Mouse (Mus musculus) thymus, postnatal 14 days (tissue): ENCODE data around the gene Mrpl55.
"Not testable (repeated sequence)": the region's sequence is repeated elsewhere in the genome, so short reads cannot be mapped to it uniquely, and the experiment has no call there.

ENCODE experiments used
- DNase-seq: peaks from one replicate; pipeline ENCODE4 v3.0.0; 2021

The Mrpl55 gene

GRCm38 (mm10) chr11:59192059-59192386, 10.3 kb upstream of the Mrpl55 start, which contains the start of gene Guk1:
Guk1 (minus strand) TSS chr11:59192212.
- DNase-seq: no peak

GRCm38 (mm10) chr11:59196230-59196629, 6.1 kb upstream of the Mrpl55 start:
- no peak for DNase-seq

- no peak for DNase-seq
These were observed 877 bp upstream of the Mrpl55 start for GRCm38 (mm10) chr11:59201216-59202002.

DNA sequence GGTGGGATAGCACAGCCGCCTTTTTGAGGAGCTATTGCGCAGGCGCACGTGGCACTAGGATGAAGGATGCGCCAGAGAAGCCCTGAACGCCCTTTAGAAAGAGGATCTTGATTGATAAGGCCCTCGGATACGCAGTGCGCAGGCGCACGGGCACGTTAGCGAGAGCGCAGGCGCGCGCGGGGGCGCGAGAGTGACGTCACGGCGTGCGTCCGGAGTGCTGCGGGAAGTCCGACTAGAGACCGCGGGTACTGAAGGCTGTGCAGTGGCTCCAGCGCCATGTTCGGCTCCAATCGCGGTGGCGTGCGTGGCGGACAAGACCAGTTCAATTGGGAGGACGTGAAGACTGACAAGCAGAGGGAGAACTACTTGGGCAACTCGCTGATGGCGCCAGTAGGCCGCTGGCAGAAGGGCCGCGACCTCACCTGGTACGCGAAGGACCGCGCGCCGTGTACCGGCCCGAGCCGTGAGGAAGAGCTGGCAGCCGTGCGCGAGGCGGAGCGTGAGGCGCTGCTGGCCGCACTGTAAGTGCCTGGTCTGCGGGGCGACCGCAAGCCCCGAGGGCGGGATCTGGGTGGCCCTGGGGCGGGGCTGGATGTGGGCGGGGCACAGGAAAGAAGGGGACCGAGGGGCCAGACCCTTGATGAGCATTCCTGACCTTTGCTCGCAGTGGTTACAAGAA, 6.0 kb downstream of the Mrpl55 start, which contains the start of gene 2310033P09Rik:
TSS of gene 2310033P09Rik (plus strand) at position 169 of the 679 bp plus-strand sequence.
- peak; percentile 92 for DNase-seq

- DNase-seq: peak; percentile 58
These were observed 6.7 kb downstream of the Mrpl55 start for GRCm38 (mm10) chr11:59209003-59209441.

GRCm38 (mm10) chr11:59209580-59209979, 7.3 kb downstream of the Mrpl55 start:
- DNase-seq: no peak

- DNase-seq: no peak
These were observed 7.7 kb downstream of the Mrpl55 start for GRCm38 (mm10) chr11:59210020-59210419.

GRCm38 (mm10) chr11:59211561-59211960, 9.3 kb downstream of the Mrpl55 start:
- not testable (repeated sequence) for DNase-seq

GRCm38 (mm10) chr11:59212320-59212719, 10.0 kb downstream of the Mrpl55 start:
- DNase-seq: peak; percentile 59

- DNase-seq: no peak
These were observed 10.7 kb downstream of the Mrpl55 start for GRCm38 (mm10) chr11:59212892-59213494.

GRCm38 (mm10) chr11:59216955-59217354, 14.7 kb downstream of the Mrpl55 start:
- DNase-seq: no peak

- DNase-seq: no peak
These were observed 16.2 kb downstream of the Mrpl55 start for GRCm38 (mm10) chr11:59218389-59218998.

- DNase-seq: peak; percentile 50
These were observed 16.8 kb downstream of the Mrpl55 start for GRCm38 (mm10) chr11:59219064-59219463.

DNA sequence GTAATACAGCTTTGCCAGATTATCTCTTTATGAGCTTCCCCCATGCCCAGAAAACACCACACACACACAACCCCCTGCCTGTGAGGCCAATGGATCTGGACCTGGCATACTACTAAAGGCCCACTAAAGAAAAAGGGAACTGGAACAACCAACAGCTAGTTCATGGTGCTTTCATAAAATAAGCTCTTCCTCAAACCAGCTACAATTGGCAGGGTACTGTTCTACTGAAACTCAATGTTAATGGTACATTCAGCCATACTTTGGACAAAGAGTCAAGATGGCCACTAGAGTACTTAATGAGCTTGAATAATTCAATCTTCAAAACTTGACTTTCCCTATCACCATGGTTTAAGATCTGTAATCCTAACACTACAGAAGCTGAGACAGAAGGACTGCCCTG, 19.3 kb downstream of the Mrpl55 start:
- DNase-seq: no peak

DNA sequence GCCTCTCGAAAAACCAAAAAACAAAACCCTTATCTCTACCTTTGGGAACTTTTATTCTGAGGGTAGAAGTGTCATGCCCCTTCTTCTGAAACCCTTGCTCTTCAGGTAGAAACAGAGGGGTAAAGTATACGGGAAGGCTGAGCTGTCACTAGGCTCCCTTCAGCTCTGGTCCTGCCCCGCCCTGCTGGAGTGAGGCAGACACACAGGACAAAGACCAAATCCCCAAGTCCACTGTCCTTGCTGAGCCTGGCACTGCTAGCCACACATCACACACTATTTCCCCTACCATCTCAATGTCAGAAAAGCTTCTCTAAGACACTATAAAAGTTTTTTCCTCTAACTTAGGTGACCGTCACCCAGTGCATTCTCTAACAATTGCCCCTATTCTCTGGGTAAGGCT, 20.0 kb downstream of the Mrpl55 start:
- DNase-seq: no peak

DNA sequence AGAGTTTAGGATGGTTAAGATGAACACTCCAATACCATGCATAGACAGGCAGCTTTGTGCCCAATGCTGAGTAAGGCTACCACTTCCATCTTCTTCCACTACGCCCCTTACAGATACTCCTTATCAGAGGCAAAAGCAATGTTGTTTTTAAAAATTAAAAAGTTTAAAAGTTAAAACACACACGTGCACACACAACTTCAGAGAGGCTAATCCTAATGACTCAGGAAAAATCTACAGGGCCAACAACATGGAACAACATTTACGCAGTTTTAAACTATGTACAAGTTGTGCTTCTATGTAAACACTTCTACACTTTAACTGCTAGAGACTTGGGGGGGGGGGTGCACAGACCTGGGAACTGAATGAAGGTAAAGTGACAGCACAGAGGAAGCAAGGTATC, 21.7 kb downstream of the Mrpl55 start:
- no peak for DNase-seq

DNA sequence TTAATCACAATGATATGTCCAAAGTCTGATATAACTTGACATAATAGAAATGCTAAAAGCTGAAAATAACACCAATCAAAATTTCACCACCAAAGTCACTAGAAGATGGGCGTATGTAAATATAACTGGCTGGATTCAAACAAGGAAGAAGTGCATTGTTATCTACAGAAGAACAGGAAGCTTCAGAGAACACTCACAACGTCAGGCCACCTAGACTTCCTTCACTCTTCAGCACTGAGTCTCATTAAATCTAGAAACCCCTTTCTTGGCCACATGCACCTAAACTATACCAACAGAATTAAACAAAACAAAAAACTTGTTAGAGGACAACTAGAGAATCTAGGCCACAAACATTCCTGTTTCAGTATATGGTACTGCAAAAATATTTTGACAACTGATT, 22.2 kb downstream of the Mrpl55 start:
- no peak for DNase-seq

GRCm38 (mm10) chr11:59225167-59225566, 22.9 kb downstream of the Mrpl55 start:
- no peak for DNase-seq

DNA sequence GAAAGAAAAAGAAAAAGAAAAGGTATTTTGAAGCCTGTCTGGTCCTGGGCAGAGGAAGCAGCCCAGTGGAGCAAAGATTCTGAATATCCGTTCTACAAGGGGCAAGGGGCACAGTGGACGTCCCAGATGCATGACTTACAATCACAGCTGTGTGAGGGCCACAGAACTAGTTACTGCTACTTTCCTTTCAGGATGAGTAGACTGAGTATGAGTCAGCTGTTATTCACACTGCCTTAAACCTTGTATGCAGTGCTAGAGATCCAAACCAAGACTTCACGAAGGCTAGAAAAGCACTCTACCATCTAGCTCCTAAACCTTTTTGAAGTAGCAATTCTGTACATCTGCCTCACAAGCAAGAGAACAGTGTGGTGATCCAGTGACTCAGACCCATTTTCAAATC, 24.0 kb downstream of the Mrpl55 start:
- DNase-seq: no peak

DNA sequence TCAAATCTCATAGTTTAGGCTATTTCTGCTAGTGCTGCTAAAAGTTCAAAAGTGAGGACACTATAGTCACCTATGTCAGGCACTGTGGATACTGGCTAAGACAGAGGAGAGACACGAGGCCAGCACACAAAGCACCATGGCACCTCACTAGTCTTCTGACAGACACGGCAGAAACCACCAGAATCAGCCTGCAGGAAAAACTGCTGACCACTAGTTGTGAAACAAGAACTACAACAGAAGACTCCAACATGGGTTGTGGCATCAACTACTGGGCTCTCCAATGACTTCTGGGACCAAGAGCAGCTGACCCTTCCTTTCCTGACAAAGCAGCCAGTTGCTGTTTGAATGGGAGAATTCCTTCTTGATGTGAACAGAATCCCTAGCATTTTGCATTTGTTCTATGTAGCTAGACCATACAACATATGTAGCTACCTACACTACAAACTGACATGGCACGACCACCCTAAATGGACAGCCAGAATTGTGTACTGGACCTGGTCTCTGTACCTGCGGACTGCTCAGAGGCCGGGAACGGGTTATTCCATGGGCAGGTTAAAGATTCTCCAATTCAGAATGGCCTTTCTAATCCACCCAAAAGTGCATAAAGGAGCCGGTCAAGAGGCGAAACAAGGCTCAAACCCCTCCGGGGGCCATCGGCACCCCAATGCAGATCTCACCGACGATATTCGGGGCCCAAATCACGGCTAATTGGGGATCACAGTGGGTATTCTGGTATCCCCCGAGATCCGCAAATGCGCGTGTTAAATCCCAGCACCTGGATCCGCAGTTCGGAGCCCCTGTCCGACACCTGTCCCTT, 24.7 kb downstream of the Mrpl55 start:
- DNase-seq: no peak

DNA sequence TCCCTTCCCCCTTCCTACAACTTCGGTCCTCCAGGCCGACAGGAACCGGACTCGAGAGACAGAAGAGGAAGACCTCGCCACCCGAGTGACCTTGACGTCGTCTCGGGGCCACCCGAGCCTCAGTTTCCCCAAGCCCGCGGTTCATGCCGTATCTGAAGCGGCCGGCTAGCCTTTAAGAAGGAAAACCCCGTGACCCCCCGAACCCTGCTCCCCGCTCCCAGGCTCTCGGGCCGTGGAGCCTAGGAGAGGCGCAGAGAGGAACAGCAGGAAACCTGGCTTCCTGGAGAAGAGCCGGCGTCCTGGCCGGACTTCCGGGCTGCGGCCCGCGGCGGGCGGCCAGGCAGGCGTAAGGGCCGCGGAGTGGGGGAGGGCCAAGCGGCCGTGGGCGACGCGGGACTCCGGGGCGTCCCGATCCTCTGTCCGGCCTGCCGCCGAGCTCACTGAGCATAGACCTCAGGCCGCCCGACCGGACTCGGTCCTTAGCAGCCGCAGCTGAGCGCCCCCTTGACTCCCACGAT, 25.4 kb downstream of the Mrpl55 start:
- DNase-seq: no peak
